Mouse (Mus musculus) embryonic fibroblast, embryonic 13.5 days (primary cell): ENCODE measurements at regions not wholly inside any gene's neighbourhood (a gene's known extent, or its start where the extent isn't known, plus 50 kb on each side); places are given as distances from the start of the nearest gene placed in this dataset.
"Not testable (repeated sequence)": the region's sequence is repeated elsewhere in the genome, so short reads cannot be mapped to it uniquely, and the experiment has no call there.

Source experiments
- H3K27ac ChIP-seq: 2 replicates; pipeline ENCODE4 v1.5.1; 2012; ENCODE audit warnings: low read length, control low read depth, inconsistent platforms; ENCODE audit not compliant: insufficient read depth
- H3K4me1 ChIP-seq: 2 replicates; pipeline ENCODE4 v1.6.1; 2011; ENCODE audit warnings: low read length; ENCODE audit not compliant: control insufficient read depth, insufficient read depth
- H3K4me3 ChIP-seq: 2 replicates; pipeline ENCODE4 v1.5.1; 2011; ENCODE audit warnings: mild to moderate bottlenecking, control low read depth, low read length; ENCODE audit not compliant: insufficient read depth
- CTCF ChIP-seq: IDR thresholded peaks from 2 replicates; pipeline ENCODE4 v1.5.1; 2011; ENCODE audit warnings: mild to moderate bottlenecking, control low read depth, low read length, moderate library complexity, borderline replicate concordance; ENCODE audit not compliant: insufficient read depth
- POLR2A ChIP-seq: IDR thresholded peaks from 2 replicates; pipeline ENCODE4 v1.6.1; 2011; ENCODE audit warnings: low read depth, mild to moderate bottlenecking, control low read depth, low read length, moderate library complexity

GRCm38 (mm10) chr1:181262496-181262895 is 50.7 kb upstream of the Wdr26 start:
- Histone ChIP-seq H3K4me1 (no peaks in the 10 kb centered on the region), H3K4me3 (no peak overlapping the region), H3K27ac (no peak overlapping the region)
- TF ChIP-seq CTCF = no peak
- no peak for TF ChIP-seq POLR2A

GRCm38 (mm10) chr1:181263216-181263615 is 51.4 kb upstream of the Wdr26 start:
- no peak overlapping the region for H3K4me3 ChIP-seq
- no peaks in the 10 kb centered on the region for H3K4me1 ChIP-seq
- H3K27ac ChIP-seq = no peak overlapping the region
- TF ChIP-seq CTCF (no peak), POLR2A (no peak)

- not testable (repeated sequence) for H3K4me3 ChIP-seq, H3K27ac ChIP-seq, H3K4me1 ChIP-seq
These were observed 58.7 kb upstream of the Wdr26 start for GRCm38 (mm10) chr1:181270469-181270868.

GRCm38 (mm10) chr1:181271164-181271563 is 59.4 kb upstream of the Wdr26 start:
- no peak for TF ChIP-seq CTCF
- TF ChIP-seq POLR2A = no peak
- Histone ChIP-seq H3K27ac (no peak overlapping the region), H3K4me1 (peaks cover 2% of the 10 kb centered on the region; the same call in 1 of the 2 replicates), H3K4me3 (no peak overlapping the region)

GRCm38 (mm10) chr1:181271821-181272220 is 60.0 kb upstream of the Wdr26 start:
- H3K4me3 ChIP-seq = no peak overlapping the region
- H3K4me1 ChIP-seq = peaks cover 2% of the 10 kb centered on the region; the same call in 1 of the 2 replicates
- TF ChIP-seq POLR2A (no peak), CTCF (no peak)
- H3K27ac ChIP-seq = no peak overlapping the region

GRCm38 (mm10) chr1:181272622-181273296 is 61.0 kb upstream of the Wdr26 start:
- no peak overlapping the region for H3K27ac ChIP-seq
- no peak overlapping the region for H3K4me3 ChIP-seq
- H3K4me1 ChIP-seq = peaks cover 2% of the 10 kb centered on the region; the same call in 1 of the 2 replicates
- no peak for TF ChIP-seq POLR2A
- peak; percentile 95 for TF ChIP-seq CTCF

GRCm38 (mm10) chr1:181273540-181274204 is 61.9 kb upstream of the Wdr26 start:
- TF ChIP-seq CTCF (no peak), POLR2A (no peak)
- no peak overlapping the region for H3K4me3 ChIP-seq
- H3K4me1 ChIP-seq = peaks cover 2% of the 10 kb centered on the region; the same call in 1 of the 2 replicates
- no peak overlapping the region for H3K27ac ChIP-seq

GRCm38 (mm10) chr1:181280826-181281225 is 69.0 kb upstream of the Wdr26 start:
- no peaks in the 10 kb centered on the region for H3K4me1 ChIP-seq
- H3K4me3 ChIP-seq = no peak overlapping the region
- TF ChIP-seq CTCF (no peak), POLR2A (no peak)
- no peak overlapping the region for H3K27ac ChIP-seq

- H3K4me1 ChIP-seq, H3K27ac ChIP-seq, H3K4me3 ChIP-seq: not testable (repeated sequence)
These were observed 69.4 kb upstream of the Cnih3 start for GRCm38 (mm10) chr1:181282986-181283385.

GRCm38 (mm10) chr1:181283539-181283938 is 68.9 kb upstream of the Cnih3 start:
- H3K27ac ChIP-seq, H3K4me1 ChIP-seq, H3K4me3 ChIP-seq: not testable (repeated sequence)
